Mouse (Mus musculus) embryonic facial prominence, embryonic 15.5 days (tissue): Measurements from ENCODE around the gene Cntn1. TPM values are rescaled to one million over a fixed set of nuclear protein-coding genes. Genes with fewer than 3 reads are reported as not detected.

Experiments used
- ATAC-seq: fragments of 200-750 bp; cut with Nextera tagmentation; 2 replicates; pipeline ENCODE4 v1.8.0; 2017; ENCODE audit warnings: low read depth, moderate TSS enrichment; ENCODE audit not compliant: insufficient number of reproducible peaks, low FRiP score, low TSS enrichment
- H3K27ac ChIP-seq: fragments of 300-500 bp; sonication (generic); replicated peaks from 2 replicates; pipeline ENCODE4 v1.5.1; 2015; ENCODE audit warnings: mild to moderate bottlenecking, inconsistent platforms
- H3K27me3 ChIP-seq: fragments of 300-500 bp; sonication (generic); 2 replicates; pipeline ENCODE4 v1.6.1; 2015; ENCODE audit warnings: inconsistent platforms
- H3K36me3 ChIP-seq: fragments of 300-500 bp; sonication (generic); 2 replicates; pipeline ENCODE4 v1.6.1; 2015; ENCODE audit warnings: mild to moderate bottlenecking, inconsistent platforms
- H3K4me1 ChIP-seq: fragments of 300-500 bp; sonication (generic); 2 replicates; pipeline ENCODE4 v1.6.1; 2015; ENCODE audit warnings: inconsistent platforms
- H3K4me2 ChIP-seq: fragments of 300-500 bp; sonication (generic); replicated peaks from 2 replicates; pipeline ENCODE4 v1.6.1; 2015; ENCODE audit warnings: mild to moderate bottlenecking, inconsistent platforms
- H3K4me3 ChIP-seq: fragments of 300-500 bp; sonication (generic); replicated peaks from 2 replicates; pipeline ENCODE4 v1.5.1; 2015; ENCODE audit warnings: mild to moderate bottlenecking, inconsistent platforms
- H3K9ac ChIP-seq: fragments of 300-500 bp; sonication (generic); 2 replicates; pipeline ENCODE4 v1.6.1; 2015; ENCODE audit warnings: inconsistent platforms
- H3K9me3 ChIP-seq: fragments of 300-500 bp; sonication (generic); replicated peaks from 2 replicates; pipeline ENCODE4 v1.6.1; 2016; ENCODE audit warnings: inconsistent platforms
- WGBS: fragments of 180-500 bp; shearing (Covaris S2); methylation state at CpG from one replicate; pipeline ENCODE4 v1.1.7; 2015; 5-methylcytosine and 5-hydroxymethylcytosine counted together
- polyA plus RNA-seq: library from polyadenylated mRNA; unstranded; fragments of >200 nt; fragmentation: Nextera tagmentation; extraction: Ambion mirVana; gene quantifications from 2 replicates; pipeline ENCODE4 v1.2.1, GENCODE M21; 2015

Gene Cntn1
- polyA plus RNA-seq, 1 experiment from 2014 or later: 2.2 TPM

- Histone ChIP-seq H3K4me2 (no peak overlapping the region), H3K9ac (no peak overlapping the region), H3K4me3 (no peak overlapping the region), H3K36me3 (no peaks in the 10 kb centered on the region), H3K4me1 (no peaks in the 10 kb centered on the region), H3K27ac (no peak overlapping the region), H3K9me3 (no peaks in the 10 kb centered on the region), H3K27me3 (no peaks in the 10 kb centered on the region)
- WGBS: 42% methylated on average over 3 of the region's 3 CpGs
- no peak for ATAC-seq
Observed at GRCm38 (mm10) chr15:92060986-92061385, 10.0 kb downstream of the Cntn1 start.

- Histone ChIP-seq H3K4me2 (no peak overlapping the region), H3K9me3 (no peaks in the 10 kb centered on the region), H3K4me3 (no peak overlapping the region), H3K36me3 (no peaks in the 10 kb centered on the region), H3K27ac (no peak overlapping the region), H3K27me3 (no peaks in the 10 kb centered on the region), H3K4me1 (no peaks in the 10 kb centered on the region), H3K9ac (no peak overlapping the region)
- no peak for ATAC-seq
- WGBS: 68% methylated on average over 3 of the region's 3 CpGs
Observed at GRCm38 (mm10) chr15:92079416-92079815, 28.5 kb downstream of the Cntn1 start.

GRCm38 (mm10) chr15:92085876-92086275, 34.9 kb downstream of the Cntn1 start:
- H3K27me3 ChIP-seq: no peaks in the 10 kb centered on the region
- H3K4me1 ChIP-seq: no peaks in the 10 kb centered on the region
- H3K36me3 ChIP-seq: no peaks in the 10 kb centered on the region
- 60% methylated on average over 1 of the region's 1 CpGs for WGBS
- no peak overlapping the region for H3K4me3 ChIP-seq
- H3K9me3 ChIP-seq: no peaks in the 10 kb centered on the region
- no peak overlapping the region for H3K9ac ChIP-seq
- H3K27ac ChIP-seq: no peak overlapping the region
- no peak overlapping the region for H3K4me2 ChIP-seq
- no peak for ATAC-seq

- H3K36me3 ChIP-seq: no peaks in the 10 kb centered on the region
- H3K4me3 ChIP-seq: no peak overlapping the region
- no peaks in the 10 kb centered on the region for H3K9me3 ChIP-seq
- no peaks in the 10 kb centered on the region for H3K27me3 ChIP-seq
- no peak for ATAC-seq
- H3K4me1 ChIP-seq: no peaks in the 10 kb centered on the region
- no peak overlapping the region for H3K4me2 ChIP-seq
- 41% methylated on average over 6 of the region's 6 CpGs for WGBS
- no peak overlapping the region for H3K9ac ChIP-seq
- H3K27ac ChIP-seq: no peak overlapping the region
Observed at GRCm38 (mm10) chr15:92087691-92088286, 36.8 kb downstream of the Cntn1 start.

GRCm38 (mm10) chr15:92090787-92091186, 39.8 kb downstream of the Cntn1 start:
- H3K4me2 ChIP-seq: no peak overlapping the region
- no peak overlapping the region for H3K27ac ChIP-seq
- no peaks in the 10 kb centered on the region for H3K9me3 ChIP-seq
- no peaks in the 10 kb centered on the region for H3K36me3 ChIP-seq
- H3K4me1 ChIP-seq: no peaks in the 10 kb centered on the region
- 85% methylated on average over 6 of the region's 6 CpGs for WGBS
- H3K9ac ChIP-seq: no peak overlapping the region
- no peak overlapping the region for H3K4me3 ChIP-seq
- H3K27me3 ChIP-seq: no peaks in the 10 kb centered on the region
- ATAC-seq: no peak

GRCm38 (mm10) chr15:92092041-92092440, 41.1 kb downstream of the Cntn1 start:
- Histone ChIP-seq H3K9ac (no peak overlapping the region), H3K27me3 (no peaks in the 10 kb centered on the region), H3K4me3 (no peak overlapping the region), H3K4me2 (no peak overlapping the region), H3K9me3 (no peaks in the 10 kb centered on the region), H3K4me1 (no peaks in the 10 kb centered on the region), H3K27ac (no peak overlapping the region), H3K36me3 (no peaks in the 10 kb centered on the region)
- ATAC-seq: no peak
- WGBS: 54% methylated on average over 3 of the region's 3 CpGs

- H3K27me3 ChIP-seq: no peaks in the 10 kb centered on the region
- no peak overlapping the region for H3K4me3 ChIP-seq
- no peak for ATAC-seq
- H3K4me2 ChIP-seq: no peak overlapping the region
- H3K9ac ChIP-seq: no peak overlapping the region
- 42% methylated on average over 5 of the region's 5 CpGs for WGBS
- no peaks in the 10 kb centered on the region for H3K36me3 ChIP-seq
- no peaks in the 10 kb centered on the region for H3K9me3 ChIP-seq
- no peaks in the 10 kb centered on the region for H3K4me1 ChIP-seq
- H3K27ac ChIP-seq: no peak overlapping the region
Observed at GRCm38 (mm10) chr15:92099410-92100174, 48.6 kb downstream of the Cntn1 start.

GRCm38 (mm10) chr15:92101956-92102355, 51.0 kb downstream of the Cntn1 start:
- 70% methylated on average over 9 of the region's 9 CpGs for WGBS
- no peak for ATAC-seq

GRCm38 (mm10) chr15:92112455-92112854, 61.5 kb downstream of the Cntn1 start:
- Histone ChIP-seq H3K27me3 (no peaks in the 10 kb centered on the region), H3K9me3 (no peaks in the 10 kb centered on the region), H3K4me1 (no peaks in the 10 kb centered on the region), H3K36me3 (no peaks in the 10 kb centered on the region), H3K4me3 (no peak overlapping the region), H3K4me2 (no peak overlapping the region), H3K9ac (no peak overlapping the region), H3K27ac (no peak overlapping the region)
- ATAC-seq: no peak

More at GRCm38 (mm10) chr15:92101956-92102355, 51.0 kb downstream of the Cntn1 start:
- no peak overlapping the region for H3K9ac ChIP-seq
- no peaks in the 10 kb centered on the region for H3K4me1 ChIP-seq
- no peak overlapping the region for H3K27ac ChIP-seq
- H3K36me3 ChIP-seq: no peaks in the 10 kb centered on the region
- H3K4me3 ChIP-seq: no peak overlapping the region
- H3K27me3 ChIP-seq: no peaks in the 10 kb centered on the region
- no peak overlapping the region for H3K4me2 ChIP-seq
- no peaks in the 10 kb centered on the region for H3K9me3 ChIP-seq

- Histone ChIP-seq H3K36me3 (no peaks in the 10 kb centered on the region), H3K9me3 (no peaks in the 10 kb centered on the region), H3K27me3 (no peaks in the 10 kb centered on the region), H3K4me3 (no peak overlapping the region), H3K4me1 (no peaks in the 10 kb centered on the region), H3K9ac (no peak overlapping the region), H3K27ac (no peak overlapping the region), H3K4me2 (no peak overlapping the region)
- ATAC-seq: no peak
- 45% methylated on average over 3 of the region's 3 CpGs for WGBS
Observed at GRCm38 (mm10) chr15:92132936-92133335, 82.0 kb downstream of the Cntn1 start.

GRCm38 (mm10) chr15:92134254-92134653, 83.3 kb downstream of the Cntn1 start:
- Histone ChIP-seq H3K27ac (no peak overlapping the region), H3K4me2 (no peak overlapping the region), H3K27me3 (no peaks in the 10 kb centered on the region), H3K4me3 (no peak overlapping the region), H3K4me1 (no peaks in the 10 kb centered on the region), H3K36me3 (no peaks in the 10 kb centered on the region), H3K9ac (no peak overlapping the region), H3K9me3 (no peaks in the 10 kb centered on the region)
- ATAC-seq: no peak
- WGBS: 73% methylated on average over 9 of the region's 9 CpGs

- no peak overlapping the region for H3K4me2 ChIP-seq
- H3K4me1 ChIP-seq: no peaks in the 10 kb centered on the region
- H3K9ac ChIP-seq: no peak overlapping the region
- H3K27ac ChIP-seq: no peak overlapping the region
- H3K27me3 ChIP-seq: no peaks in the 10 kb centered on the region
- H3K9me3 ChIP-seq: no peaks in the 10 kb centered on the region
- H3K4me3 ChIP-seq: no peak overlapping the region
- no peak for ATAC-seq
- WGBS: 72% methylated on average over 6 of the region's 6 CpGs
- no peaks in the 10 kb centered on the region for H3K36me3 ChIP-seq
Observed at GRCm38 (mm10) chr15:92137026-92137425, 86.1 kb downstream of the Cntn1 start.
